Mouse (Mus musculus) ES-Bruce4 (cell line): ENCODE results near the gene Cntn5. TPM values are rescaled to one million over a fixed set of nuclear protein-coding genes. Genes with fewer than 3 reads are reported as not detected.

Experiments used
- H3K27ac ChIP-seq: 2 replicates; pipeline ENCODE4 v1.5.1; 2012; ENCODE audit warnings: low read length, inconsistent platforms; ENCODE audit not compliant: insufficient read depth
- H3K27me3 ChIP-seq: 2 replicates; pipeline ENCODE4 v1.6.1; 2012; ENCODE audit warnings: mild to moderate bottlenecking, low read length, inconsistent platforms; ENCODE audit not compliant: control insufficient read depth, poor library complexity, insufficient read depth, severe bottlenecking
- H3K36me3 ChIP-seq: 2 replicates; pipeline ENCODE4 v1.6.1; 2012; ENCODE audit warnings: inconsistent platforms, mild to moderate bottlenecking, low read length, moderate library complexity; ENCODE audit not compliant: control insufficient read depth, poor library complexity, insufficient read depth, severe bottlenecking
- H3K4me1 ChIP-seq: one replicate; pipeline ENCODE4 v1.8.1; 2011; ENCODE audit warnings: low read length; ENCODE audit not compliant: control insufficient read depth, insufficient read depth
- H3K4me3 ChIP-seq: 2 replicates; pipeline ENCODE4 v1.5.1; 2011; ENCODE audit warnings: low read depth, mild to moderate bottlenecking, low read length
- H3K9ac ChIP-seq: 2 replicates; pipeline ENCODE4 v1.6.1; 2012; ENCODE audit warnings: low read depth, mild to moderate bottlenecking, inconsistent platforms; ENCODE audit not compliant: poor library complexity, severe bottlenecking
- H3K9me3 ChIP-seq: replicated peaks from 2 replicates; pipeline ENCODE4 v1.6.1; 2012; ENCODE audit warnings: mild to moderate bottlenecking, low read length, inconsistent platforms; ENCODE audit not compliant: control insufficient read depth, poor library complexity, insufficient read depth, severe bottlenecking
- CTCF ChIP-seq: IDR thresholded peaks from one replicate; pipeline ENCODE4 v1.8.1; 2011; ENCODE audit warnings: low read depth, low read length
- EP300 ChIP-seq: IDR thresholded peaks from 2 replicates; pipeline ENCODE4 v1.6.1; 2011; ENCODE audit warnings: low read depth, low read length; ENCODE audit not compliant: insufficient read depth
- POLR2A ChIP-seq: IDR thresholded peaks from one replicate; pipeline ENCODE4 v1.8.1; 2011; ENCODE audit warnings: low read length; ENCODE audit not compliant: insufficient read depth
- polyA plus RNA-seq: library from polyadenylated mRNA; stranded (reverse); fragments of >200 nt; gene quantifications from 2 replicates; pipeline ENCODE4 v1.2.4, GENCODE M21; 2011; ENCODE audit warnings: low read depth; ENCODE audit not compliant: missing spikeins, insufficient read depth, insufficient read length

The Cntn5 gene
- polyA plus RNA-seq, 1 experiment = not detected

DNA sequence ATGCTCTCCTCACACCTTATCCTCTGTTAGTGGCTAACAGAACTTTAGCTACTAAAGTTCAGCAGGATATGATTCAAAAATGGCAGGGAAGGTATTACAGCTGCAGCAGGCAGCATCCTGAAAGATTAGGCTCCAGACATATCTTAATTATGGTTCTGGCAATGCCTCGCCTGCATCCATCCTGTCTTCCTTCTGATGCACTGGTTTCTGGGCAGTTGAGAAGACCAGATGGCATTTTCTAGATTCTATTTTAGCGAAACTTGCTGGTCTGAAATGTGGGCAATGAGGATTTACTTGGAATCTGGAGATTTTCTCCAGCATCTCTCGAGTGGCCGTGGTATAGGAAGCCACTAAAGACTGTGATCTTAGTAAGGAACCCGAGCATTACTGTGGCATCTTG lies 1230.0 kb downstream of the Cntn5 start:
- no peaks in the 10 kb centered on the region for H3K4me1 ChIP-seq
- H3K9me3 ChIP-seq = no peaks in the 10 kb centered on the region
- no peak overlapping the region for H3K27ac ChIP-seq
- no peak overlapping the region for H3K4me3 ChIP-seq
- no peak overlapping the region for H3K9ac ChIP-seq
- TF ChIP-seq EP300 (no peak), POLR2A (no peak)
- no peaks in the 10 kb centered on the region for H3K27me3 ChIP-seq
- H3K36me3 ChIP-seq = no peaks in the 10 kb centered on the region

DNA sequence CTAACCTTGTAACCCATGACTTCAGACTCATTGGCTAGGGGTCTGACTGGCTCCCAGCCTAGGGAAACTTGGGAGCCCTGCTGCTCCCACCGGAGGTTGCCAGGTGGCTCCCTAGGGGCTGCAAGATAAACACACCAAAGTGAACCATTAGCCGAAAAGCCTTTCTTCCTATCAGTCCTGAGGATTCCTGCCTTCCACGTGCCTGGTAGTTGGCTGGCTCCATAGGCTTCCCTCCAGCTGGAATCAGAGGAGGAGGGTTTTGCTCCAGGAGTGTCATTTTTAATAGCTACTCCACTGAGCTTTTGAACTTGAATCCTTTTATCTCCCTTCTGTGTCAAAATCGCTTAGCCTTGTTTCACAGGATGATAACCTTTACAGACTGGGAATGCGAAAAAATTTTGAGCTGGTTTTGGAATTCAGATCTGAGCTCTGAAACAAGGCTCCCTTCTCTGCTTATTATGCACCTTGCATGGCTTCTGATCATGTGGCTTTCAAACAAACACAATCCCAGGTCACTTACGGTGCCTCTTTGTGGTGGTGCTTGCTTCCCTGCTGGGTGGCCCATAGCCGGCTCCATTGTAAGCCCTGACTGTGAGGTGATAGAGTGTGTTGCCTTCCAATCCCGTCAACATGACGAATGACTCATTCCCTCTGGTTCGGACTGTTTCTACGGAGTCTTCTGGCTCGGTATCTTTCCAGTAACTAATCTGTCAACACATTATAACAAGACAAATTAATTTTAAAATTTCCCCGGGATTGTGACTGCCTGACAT lies 1231.1 kb downstream of the Cntn5 start:
- H3K4me3 ChIP-seq = no peak overlapping the region
- H3K9me3 ChIP-seq = no peaks in the 10 kb centered on the region
- no peak for TF ChIP-seq EP300
- TF ChIP-seq POLR2A = no peak
- no peak for TF ChIP-seq CTCF
- no peak overlapping the region for H3K9ac ChIP-seq
- H3K27ac ChIP-seq = no peak overlapping the region
- H3K27me3 ChIP-seq = no peaks in the 10 kb centered on the region
- H3K4me1 ChIP-seq = no peaks in the 10 kb centered on the region
- no peaks in the 10 kb centered on the region for H3K36me3 ChIP-seq

DNA sequence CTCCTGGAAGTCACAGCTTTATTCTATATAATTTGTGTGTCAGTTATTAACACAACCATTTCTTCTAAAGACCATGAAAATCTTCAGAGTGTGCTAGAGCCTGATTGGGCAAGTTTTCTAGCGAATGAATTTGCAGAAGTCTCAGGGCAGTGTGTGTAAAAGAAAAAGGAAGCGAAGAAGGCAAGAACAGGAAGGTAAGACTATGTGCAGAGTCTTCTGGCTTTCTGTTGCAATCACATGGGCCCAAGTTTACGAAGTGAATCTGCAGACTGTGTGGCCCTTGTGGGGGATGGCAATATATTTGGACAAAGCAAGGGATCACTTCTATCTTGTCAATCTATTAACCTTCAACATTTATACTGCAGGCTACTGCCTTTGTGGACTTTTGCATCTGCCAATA lies 1251.1 kb downstream of the Cntn5 start:
- H3K27ac ChIP-seq = no peak overlapping the region
- H3K4me3 ChIP-seq = no peak overlapping the region
- H3K36me3 ChIP-seq = no peaks in the 10 kb centered on the region
- no peaks in the 10 kb centered on the region for H3K9me3 ChIP-seq
- H3K9ac ChIP-seq = no peak overlapping the region
- H3K27me3 ChIP-seq = no peaks in the 10 kb centered on the region
- TF ChIP-seq CTCF = no peak
- no peak for TF ChIP-seq EP300
- no peak for TF ChIP-seq POLR2A
- no peaks in the 10 kb centered on the region for H3K4me1 ChIP-seq

DNA sequence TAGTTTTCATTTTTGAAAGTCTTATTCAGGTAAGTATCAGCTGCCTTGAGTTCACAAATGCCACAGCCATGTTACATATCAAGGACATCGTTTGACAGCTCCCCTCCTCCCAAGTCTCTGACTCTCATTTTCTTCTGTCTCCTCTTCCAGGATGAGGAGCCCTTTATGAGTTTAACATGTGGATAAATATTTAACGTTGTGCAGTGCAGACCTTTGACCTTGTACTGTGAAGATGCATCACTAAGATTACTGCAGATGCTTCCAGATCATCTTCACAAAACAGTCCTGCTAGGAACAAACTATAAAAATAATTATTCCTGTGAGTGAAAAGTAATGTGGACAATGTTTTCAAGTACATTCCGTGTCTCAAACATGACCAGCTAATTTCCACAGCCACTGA lies 1257.2 kb downstream of the Cntn5 start:
- TF ChIP-seq POLR2A (no peak), CTCF (no peak), EP300 (no peak)
- no peaks in the 10 kb centered on the region for H3K27me3 ChIP-seq
- no peaks in the 10 kb centered on the region for H3K36me3 ChIP-seq
- no peaks in the 10 kb centered on the region for H3K4me1 ChIP-seq
- no peak overlapping the region for H3K4me3 ChIP-seq
- H3K9ac ChIP-seq = no peak overlapping the region
- no peaks in the 10 kb centered on the region for H3K9me3 ChIP-seq
- H3K27ac ChIP-seq = no peak overlapping the region

DNA sequence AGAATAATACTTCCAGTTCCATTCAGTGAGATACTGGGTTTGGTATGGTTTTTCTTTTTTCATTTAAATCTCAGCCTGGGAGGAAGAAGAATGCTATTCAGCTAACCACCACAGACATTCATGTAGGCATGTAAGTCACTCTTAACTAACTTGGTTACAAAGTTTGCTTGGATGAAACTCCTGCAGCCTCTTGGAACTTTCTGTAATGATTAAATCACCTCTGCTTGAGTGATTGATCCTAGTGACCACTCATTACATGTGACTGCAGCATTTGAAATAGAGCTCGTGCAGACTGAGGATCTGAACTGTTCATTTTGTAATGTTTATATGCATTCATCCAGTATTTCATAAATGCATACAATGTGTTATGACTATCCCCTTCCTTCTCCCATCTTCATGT lies 1258.3 kb downstream of the Cntn5 start:
- H3K9me3 ChIP-seq = no peaks in the 10 kb centered on the region
- H3K9ac ChIP-seq = no peak overlapping the region
- no peak overlapping the region for H3K27ac ChIP-seq
- TF ChIP-seq EP300 = no peak
- no peak for TF ChIP-seq CTCF
- TF ChIP-seq POLR2A = no peak
- no peaks in the 10 kb centered on the region for H3K36me3 ChIP-seq
- H3K4me3 ChIP-seq = no peak overlapping the region
- no peaks in the 10 kb centered on the region for H3K4me1 ChIP-seq
- no peaks in the 10 kb centered on the region for H3K27me3 ChIP-seq
